Mouse (Mus musculus) WW6 (cell line): Measurements from ENCODE around the gene Ppp1r3g.
"Not testable (repeated sequence)": the region's sequence is repeated elsewhere in the genome, so short reads cannot be mapped to it uniquely, and the experiment has no call there.

Source experiments
- DNase-seq: peaks from one replicate; pipeline ENCODE4 v3.0.0-alpha.2; 2013; ENCODE audit warnings: low read depth, low spot score

Ppp1r3g gene

DNA sequence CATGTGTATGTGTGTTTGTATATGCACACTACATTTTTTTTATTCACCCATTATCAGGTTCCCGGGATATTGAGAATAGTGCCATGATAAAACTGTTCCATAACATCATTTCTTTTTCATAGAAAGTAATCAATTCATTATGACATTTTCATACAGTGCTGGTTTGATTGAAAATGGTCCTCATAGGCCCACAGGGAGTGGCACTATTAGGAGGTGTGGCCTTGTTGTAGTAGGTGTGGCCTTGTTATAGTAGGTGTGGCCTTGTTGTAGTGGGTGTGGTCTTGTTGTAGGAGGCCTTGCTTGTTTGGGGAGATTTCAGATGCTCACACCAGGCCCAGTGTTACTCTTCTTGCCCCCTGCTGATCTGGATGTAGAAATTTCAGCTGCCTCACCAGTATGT lies at the start of gene Ppp1r3g:
Gene Ppp1r3g, plus strand, starts transcription at position 301 of the 400 bp plus-strand sequence.
- no peak for DNase-seq

DNA sequence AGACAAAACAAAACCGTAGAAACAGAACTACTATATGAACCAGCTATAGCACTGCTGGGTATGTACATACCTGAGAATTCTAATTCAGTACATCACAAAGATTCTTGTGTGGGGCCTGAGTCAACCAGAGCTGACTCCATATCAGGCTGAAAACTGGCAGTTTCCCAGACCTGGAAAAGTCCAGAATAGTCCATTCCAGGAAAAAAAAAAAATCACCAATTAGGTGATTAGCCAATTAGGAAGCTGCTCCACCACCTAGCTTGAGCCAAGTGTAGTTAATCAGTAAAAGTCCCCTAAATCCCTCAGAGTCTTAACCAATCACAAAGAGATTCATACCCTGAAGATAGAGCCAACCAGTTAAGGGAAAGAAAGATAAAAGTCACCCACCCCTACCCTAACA lies 47.2 kb upstream of the Ppp1r3g start:
- no peak for DNase-seq

DNA sequence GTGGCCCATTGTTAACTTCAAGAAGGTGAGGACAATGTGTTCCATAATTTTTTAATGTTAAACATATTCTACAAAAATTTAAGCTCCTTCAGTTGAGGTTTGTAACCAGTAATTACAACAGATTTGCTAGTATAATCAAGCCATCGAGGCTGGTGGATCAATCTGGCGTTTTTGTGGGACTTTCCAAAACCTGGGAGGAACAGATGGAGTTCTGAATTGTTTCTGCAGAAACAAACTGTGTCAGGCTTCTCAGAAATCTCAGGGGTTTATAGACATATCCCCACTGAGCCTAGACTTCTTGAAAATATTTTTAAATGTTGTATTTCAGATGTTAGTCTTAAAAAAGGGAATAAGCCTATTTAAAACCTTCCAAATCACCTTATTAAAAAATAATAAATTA lies 20.6 kb upstream of the Ppp1r3g start:
- no peak for DNase-seq

DNA sequence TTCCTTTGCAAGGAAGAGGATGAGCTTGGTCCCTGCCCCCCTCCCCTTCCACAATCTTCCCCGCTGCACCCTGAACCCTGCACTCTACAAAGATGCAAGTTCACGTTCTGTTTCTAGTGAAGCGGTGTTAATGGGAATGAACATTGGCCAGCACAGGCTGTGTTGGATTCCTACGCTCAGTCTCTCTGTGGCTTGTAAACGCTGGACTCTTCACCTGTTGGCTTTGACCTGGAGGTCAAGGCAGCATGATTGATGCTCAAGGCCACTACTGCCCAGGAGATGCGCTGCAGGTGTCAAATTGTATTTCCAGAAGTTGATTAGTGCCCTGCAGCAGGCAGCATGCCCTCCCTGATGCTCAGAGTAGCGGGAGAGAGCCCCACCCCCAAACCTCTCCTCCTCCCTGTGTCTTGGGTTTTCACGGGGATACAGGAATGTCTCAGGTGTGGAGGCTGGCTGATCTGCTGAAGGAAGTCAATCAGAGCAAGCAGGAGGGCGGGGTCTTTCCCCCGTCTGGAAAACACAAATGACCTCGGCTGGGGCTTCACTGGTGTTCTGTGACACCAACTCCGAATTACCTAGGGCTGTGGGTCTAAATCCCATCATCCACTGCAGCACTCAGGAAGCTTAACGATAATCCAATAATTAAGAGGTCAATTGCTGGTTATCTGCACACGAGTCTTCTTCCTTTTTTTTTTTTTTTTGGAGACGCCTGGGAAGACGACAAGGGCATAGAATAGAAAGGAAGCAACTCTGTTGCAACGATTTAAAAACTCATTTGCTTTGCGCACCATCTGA lies 18.6 kb upstream of the Ppp1r3g start:
- DNase-seq: no peak

DNA sequence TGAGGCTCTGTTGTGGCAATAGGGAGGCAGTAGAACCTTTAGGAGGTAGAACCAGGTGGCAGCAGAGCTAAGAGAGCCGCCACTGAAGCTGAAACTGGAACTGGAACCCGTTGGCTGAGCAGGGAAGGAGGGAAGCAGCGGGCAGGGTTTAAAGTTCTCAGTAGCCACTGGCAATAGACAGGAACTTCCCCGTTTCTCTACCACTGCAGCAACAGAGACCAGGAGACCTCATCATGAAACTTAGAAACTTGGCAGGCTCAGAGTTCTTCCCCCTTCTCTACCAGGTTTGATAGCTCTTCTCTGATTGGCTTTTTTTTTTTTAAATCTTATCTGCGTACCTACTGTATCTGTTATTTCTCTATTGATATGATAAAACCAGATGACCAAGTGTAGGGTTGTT lies 17.7 kb upstream of the Ppp1r3g start:
- no peak for DNase-seq

DNA sequence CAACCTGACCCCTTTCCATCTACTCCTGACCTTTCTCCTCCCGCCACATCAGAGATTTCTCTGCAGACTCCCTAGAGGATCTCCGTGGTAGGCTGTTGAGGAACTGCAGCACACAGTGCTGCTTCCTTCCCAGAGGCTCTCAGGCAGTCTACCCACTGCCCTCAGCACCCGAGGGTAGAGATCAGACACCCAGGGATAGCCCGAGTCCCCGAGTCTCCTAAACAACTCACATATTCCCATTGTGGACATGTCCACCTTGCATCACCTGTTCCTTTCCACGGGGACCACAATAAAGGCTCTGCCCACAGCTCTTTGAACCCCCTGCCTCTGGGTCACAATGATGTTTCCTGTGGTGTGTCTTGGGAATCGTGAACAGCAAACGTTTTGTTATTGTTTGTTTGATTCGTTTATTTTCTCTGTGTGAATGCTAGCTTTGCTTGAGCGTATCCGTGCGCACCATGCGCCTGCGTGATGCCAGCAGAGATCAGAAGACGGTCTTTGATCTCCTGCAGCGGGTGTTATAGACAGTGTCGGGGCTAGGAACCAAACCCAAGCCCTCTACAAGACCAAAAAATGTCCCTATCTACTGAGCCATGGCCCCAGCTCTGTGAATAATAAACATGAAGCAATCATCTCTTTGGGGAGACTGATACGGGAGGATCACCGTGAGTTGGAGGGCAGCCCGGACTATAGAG lies 11.8 kb upstream of the Ppp1r3g start:
- DNase-seq: no peak

DNA sequence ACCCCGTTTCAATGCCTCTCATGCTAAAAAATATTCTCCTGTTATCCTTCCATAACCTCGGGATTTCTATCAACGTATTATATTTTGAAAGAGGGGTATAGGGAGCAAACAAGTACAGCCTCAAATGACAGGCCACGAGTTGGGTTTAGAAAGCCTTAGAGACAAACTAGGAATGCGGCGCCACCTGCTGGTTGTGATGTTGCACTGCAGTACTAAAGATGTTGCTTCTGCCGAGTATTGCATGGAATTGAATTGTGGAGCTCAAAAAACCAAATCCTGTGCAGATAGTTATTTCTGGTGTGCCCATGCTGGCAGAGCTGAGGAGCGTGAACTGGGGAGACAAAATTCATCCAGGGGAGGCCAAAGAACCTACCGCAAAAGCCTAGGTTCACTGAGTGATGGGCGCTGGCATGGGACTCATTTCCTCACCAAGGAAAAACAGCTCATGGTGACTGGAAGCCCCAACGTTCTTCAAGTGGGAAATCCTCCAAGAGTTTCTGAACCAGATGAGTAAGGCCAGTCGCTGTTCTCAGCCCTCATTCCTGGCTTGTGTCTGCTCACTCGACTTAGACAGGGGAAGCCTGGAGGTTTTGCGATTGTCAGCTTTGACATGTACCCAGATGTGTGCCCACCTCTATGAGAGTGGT lies 11.2 kb upstream of the Ppp1r3g start:
- DNase-seq: no peak

DNA sequence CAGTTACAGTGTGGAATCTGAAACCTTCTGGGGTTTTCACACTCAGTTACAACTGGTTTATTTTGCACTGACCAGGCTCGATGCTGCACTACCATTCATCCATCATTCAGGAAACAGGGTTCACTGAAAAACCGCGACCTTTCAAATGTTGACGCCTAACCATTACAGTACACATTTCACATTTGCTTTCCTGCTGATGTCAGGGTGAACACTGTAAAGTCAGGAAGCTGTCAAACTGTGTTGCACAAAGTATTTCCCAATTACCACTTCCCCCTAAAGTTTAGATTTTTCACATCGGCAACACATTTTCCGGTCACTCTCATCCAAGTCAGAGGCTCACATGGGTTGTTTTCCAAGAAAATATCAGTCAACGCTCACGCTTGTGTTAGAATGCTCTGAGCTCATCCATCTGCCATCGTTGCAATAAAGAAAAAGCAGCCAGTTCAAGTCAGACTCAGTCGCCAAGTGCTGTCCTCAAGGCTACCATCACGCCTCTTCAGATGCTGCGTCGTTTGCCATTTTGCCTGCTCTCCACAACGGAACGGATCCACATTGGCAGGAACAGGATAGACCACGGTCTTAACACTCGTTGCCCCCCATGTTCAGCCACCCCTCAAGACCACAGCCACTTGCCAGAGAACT lies 8.7 kb upstream of the Ppp1r3g start:
- no peak for DNase-seq

DNA sequence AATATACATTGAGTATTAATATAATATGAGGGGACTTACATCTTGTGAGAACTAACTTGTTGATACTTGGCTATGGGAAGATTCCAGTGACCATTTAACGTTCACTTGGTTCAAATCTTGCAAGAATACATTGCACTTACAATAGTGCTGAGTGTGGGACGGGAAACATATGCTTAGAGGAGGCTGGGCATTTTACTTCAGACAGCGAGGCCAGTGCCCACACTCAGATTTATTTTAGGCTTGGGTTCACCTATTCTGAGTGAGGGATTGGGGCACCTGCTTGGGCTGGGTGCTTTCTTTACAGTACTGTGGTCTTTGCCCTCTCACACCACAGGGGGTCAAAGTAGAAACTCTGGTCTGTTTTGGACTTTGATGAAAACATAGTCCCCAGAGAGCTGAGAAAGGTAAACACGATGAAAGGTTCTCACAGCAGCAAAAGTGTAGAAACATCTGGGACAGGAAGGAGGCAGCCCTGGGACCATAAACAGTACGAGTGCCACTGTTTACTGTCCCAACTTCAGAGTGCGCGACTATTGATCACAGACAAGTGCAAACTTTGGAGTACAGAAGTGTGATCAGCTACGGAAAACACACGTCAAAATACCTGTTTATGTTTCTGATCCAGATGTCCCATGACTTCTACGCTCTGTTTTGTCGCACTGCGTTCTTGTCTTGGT lies 890 bp downstream of the Ppp1r3g start:
- no peak for DNase-seq

DNA sequence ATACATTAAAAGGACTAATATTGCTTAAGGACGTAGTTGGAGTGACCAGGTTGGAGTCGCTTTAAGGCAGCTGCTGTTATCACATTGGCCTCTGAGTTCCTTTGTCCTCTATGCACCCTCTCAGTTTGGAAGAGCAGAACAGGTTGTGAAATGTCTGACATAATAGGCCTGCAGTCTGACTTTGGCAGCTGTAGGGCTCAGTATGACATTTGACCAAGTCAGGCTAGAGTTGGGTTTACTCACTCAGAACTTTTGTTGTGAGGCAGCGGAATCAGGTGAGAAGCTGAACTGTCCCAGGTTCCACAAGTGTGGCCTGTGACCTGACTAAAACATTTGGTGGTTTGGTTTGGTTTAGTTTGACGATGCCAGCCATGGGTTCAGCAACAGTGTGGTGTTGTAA lies 4.9 kb downstream of the Ppp1r3g start:
- DNase-seq: no peak

DNA sequence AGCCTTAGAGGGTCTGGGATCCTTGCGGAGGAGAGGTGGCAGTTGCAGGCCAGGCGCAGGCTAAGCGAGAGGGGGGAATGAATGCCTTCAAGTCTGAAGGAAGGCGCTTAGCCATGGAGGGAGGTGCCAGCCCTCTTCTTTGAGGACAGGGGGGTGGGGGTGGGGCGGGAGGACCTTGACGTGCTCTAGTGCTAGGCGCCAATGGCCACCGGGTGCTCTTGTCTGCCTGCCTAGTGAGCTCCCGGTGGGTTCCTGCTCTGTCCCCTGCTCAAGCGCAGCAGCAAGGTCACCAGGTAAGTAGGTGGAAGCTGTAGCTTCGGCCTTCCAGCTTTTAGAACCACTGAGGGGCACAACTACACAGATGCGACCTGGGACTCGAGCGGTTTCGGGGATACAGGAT lies 9.1 kb downstream of the Ppp1r3g start:
- DNase-seq: no peak

DNA sequence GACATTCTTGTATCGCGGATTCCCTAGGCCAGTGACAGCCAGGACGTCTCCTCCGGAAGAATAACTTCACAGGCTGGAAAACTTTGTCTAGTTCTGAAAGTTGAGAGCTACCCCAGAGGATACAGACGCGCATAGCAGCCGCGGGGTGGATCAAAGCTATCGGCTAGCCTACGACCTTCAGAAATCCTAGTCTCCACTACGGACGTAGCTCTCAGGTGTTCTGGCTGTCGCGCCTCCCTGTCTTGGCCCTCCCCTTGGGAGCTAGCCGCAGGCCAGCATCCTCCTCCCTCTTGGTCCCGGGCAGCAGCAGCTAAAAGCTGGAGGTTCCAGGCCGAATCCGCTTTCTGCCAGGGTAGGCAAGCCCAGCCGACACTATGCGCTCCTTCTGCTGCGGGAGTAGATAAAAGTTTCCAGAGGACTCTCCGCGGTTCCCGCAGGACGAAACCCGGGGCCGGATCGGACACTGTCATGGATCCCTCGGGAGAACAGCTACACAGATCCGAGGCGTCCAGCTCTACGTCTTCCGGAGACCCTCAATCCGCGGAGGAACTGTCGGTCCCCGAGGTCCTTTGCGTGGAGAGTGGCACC lies 9.6 kb downstream of the Ppp1r3g start:
- DNase-seq: no peak

DNA sequence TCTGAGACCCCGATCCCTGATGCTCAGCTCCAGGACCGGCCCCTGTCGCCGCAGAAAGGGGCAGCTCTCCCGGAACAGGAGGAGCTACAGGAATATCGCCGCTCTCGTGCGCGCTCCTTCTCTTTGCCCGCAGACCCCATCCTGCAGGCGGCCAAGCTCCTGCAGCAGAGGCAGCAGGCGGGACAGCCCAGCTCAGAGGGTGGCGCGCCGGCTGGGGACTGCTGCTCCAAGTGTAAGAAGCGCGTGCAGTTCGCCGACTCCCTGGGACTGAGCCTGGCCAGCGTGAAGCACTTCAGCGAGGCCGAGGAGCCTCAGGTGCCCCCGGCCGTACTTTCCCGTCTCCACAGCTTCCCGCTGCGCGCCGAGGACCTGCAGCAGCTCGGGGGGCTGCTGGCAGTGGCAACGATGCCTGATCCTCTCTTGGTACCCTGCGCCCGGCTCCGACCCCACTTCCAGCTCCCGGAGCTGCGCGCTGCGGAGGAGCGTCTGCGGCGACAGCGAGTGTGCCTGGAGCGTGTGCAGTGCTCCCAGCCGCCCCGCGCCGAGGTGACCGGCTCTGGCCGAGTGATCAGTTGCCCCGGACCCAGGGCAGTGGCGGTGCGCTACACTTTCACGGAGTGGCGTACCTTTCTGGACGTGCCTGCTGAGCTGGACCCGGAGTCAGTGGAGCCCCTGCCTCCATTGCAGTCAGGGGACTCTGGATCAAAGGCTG lies 10.2 kb downstream of the Ppp1r3g start:
- peak; percentile 28 for DNase-seq

DNA sequence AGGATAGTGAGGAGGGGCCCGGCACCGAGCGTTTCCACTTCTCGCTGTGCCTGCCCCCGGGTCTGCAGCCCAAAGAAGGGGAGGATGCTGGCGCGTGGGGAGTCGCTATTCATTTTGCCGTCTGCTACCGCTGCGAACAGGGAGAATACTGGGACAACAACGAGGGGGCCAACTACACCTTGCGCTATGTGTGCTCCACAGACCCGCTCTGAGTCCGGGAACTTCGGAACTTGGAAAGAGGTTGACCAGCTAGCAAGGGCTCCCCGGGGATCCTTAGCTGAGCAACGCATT lies 10.7 kb downstream of the Ppp1r3g start:
- DNase-seq: no peak

DNA sequence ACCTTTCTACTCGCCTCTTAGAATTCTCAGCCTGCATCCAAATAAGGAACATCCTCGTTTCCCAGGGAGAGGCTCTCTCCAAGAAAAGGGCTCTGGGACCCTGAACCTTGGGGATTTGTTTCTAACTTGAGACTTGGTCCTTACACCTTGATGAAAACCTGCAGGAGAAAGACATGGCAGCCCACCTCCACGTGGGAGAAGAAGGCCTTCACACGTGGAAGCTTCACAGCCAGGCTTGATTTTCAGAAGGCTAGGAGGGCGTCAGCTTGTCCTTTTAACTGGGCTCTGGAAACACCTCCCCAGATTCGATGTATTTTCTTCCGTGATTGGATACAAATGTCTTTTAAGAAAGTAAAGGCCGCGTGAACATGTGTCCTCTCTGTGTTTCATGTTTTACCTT lies 11.2 kb downstream of the Ppp1r3g start:
- DNase-seq: no peak

DNA sequence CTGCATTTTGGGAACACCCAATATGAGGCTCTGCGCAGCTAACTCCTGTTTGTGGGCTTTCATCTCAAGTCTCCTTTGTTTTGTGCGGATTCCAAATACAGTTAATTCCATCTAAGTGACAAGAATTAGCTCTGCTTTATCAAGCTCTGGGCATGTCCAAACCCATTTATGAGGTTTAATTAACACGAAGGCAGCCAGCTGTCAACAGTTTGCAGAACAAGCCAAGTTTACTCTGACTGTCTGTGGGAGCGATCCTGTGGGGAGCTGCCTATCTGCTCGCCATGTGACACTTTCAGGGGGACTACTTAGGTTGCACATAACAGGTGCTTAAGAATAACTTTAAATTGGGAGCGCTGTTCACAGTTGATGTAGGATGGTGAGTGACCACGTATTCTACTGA lies 18.3 kb downstream of the Ppp1r3g start:
- DNase-seq: no peak

DNA sequence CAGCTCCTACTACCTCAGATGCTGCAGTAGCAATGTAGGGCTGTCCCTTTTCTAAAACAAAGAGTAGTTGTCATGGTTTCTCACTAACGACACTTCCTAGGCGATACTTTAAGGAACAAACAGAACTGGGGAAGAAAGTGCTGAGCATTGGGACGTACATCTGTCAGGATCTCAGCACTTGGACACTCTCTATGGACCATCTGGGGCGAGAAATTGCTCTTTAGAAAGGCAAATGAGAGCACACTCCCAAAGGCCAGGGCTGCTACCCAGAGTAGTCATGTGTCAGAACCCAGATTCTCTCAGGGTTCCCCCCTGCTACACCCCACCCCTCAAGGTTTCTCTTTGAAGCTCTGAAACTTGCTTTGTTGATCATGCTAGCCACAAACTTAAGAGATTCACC lies 21.8 kb downstream of the Ppp1r3g start:
- no peak for DNase-seq

DNA sequence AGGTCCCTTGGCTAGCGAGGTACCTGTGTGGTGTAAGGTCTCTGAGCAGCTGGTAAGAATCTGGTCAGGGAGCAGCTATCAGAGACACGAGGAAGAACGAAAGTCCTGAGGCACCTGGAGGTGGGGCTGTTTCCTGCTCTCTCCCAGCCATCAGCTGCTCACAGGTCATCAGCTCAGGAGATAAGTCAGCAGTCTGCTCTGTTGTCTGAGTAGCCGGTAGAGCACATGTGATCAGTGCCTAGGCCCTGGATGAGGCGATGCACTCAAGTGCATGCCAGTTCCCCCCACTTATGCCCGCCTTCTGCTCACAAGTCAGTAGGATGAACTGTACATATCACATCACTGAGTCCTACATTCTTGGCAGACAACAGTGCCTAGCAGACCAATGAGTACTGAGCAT lies 24.3 kb downstream of the Ppp1r3g start:
- no peak for DNase-seq

DNA sequence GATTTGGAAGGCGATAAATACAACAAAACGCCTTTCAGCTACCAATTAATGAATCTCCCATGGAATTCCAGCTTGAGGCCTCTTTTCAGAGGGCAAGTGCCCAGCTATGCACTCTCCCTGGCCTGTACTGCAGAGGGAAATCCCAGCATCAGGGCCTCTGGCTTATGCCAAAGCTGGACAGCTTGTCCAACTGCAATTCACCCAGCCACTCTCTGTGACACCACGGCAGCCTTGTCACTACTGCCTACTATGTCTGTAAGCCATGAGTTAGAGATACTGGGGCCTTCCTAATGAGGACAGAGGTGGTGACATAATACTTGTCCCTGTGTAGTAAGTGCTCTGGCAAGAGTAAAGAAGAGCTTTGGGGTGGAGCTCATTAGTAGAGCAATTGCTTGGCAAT lies 30.7 kb downstream of the Ppp1r3g start:
- DNase-seq: no peak

DNA sequence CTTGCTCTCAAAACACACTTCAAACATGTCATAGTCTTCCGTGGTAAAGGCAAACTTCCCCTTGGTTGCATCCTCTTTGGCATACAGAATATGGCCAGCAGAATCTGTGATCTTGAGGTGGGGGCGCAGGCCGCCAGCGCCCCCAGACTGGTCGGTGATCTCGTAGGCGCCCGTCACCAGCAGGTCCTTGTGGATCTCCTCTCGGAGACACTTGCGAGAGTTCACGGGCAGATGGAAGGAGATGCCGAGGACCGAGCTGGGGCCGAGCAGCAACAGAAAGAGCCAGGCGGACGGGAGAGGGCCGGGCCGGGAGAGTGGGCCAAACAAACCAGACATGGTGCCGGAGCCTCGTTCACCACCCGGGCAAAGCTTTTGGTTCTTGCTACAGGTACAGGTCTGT lies 32.5 kb downstream of the Ppp1r3g start:
- not testable (repeated sequence) for DNase-seq

DNA sequence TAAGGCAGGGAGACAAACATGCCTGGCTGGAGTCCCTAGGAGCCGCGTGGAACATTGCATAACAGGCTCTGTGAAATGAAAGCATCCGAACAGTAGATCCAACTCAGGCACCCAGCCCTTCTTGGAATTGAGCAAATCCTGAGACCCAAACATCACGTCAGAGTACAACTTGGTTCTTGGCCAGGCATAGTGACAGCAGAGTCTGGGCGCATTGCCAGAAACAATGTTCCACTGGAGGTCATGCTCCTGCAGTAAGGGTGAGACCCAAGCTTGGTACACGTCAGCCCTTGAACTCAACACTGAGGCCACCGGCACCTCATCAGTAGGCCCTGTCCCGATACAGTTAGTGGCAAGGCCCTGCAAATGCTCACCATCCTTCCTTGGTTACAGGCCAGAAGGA lies 35.4 kb downstream of the Ppp1r3g start:
- DNase-seq: no peak
